Mouse (Mus musculus) intestine, embryonic 16.5 days (tissue): Measurements from ENCODE around the gene Trio. TPM values are rescaled to one million over a fixed set of nuclear protein-coding genes. Genes with fewer than 3 reads are reported as not detected.

Experiments used
- ATAC-seq: fragments of 200-750 bp; cut with Nextera tagmentation; 2 replicates; pipeline ENCODE4 v1.8.0; 2017; ENCODE audit warnings: moderate TSS enrichment, moderate library complexity
- H3K27ac ChIP-seq: fragments of 300-500 bp; sonication (generic); 2 replicates; pipeline ENCODE4 v1.5.1; 2014; ENCODE audit warnings: mild to moderate bottlenecking, low read length
- H3K27me3 ChIP-seq: fragments of 300-500 bp; sonication (generic); replicated peaks from 2 replicates; pipeline ENCODE4 v1.6.1; 2014; ENCODE audit warnings: low read length, control low read depth, mixed read lengths; ENCODE audit not compliant: control insufficient read depth, insufficient read depth
- H3K36me3 ChIP-seq: fragments of 300-500 bp; sonication (generic); 2 replicates; pipeline ENCODE4 v1.6.1; 2014; ENCODE audit warnings: low read length, control low read depth; ENCODE audit not compliant: control insufficient read depth, insufficient read depth
- H3K4me1 ChIP-seq: fragments of 300-500 bp; sonication (generic); 2 replicates; pipeline ENCODE4 v1.6.1; 2014; ENCODE audit warnings: low read length, control low read depth, mixed read lengths; ENCODE audit not compliant: control insufficient read depth, insufficient read depth
- H3K4me2 ChIP-seq: fragments of 300-500 bp; sonication (generic); 2 replicates; pipeline ENCODE4 v1.6.1; 2014; ENCODE audit warnings: low read depth, low read length, control low read depth
- H3K4me3 ChIP-seq: fragments of 300-500 bp; sonication (generic); 2 replicates; pipeline ENCODE4 v1.5.1; 2014; ENCODE audit warnings: mild to moderate bottlenecking, low read length
- H3K9ac ChIP-seq: fragments of 300-500 bp; sonication (generic); 2 replicates; pipeline ENCODE4 v1.6.1; 2014; ENCODE audit warnings: low read depth, low read length
- H3K9me3 ChIP-seq: fragments of 300-500 bp; sonication (generic); 2 replicates; pipeline ENCODE4 v1.6.1; 2016; ENCODE audit warnings: low read length, control low read depth; ENCODE audit not compliant: control insufficient read depth
- WGBS: fragments of 180-500 bp; shearing (Covaris S2); extraction: QIAGEN DNeasy Blood & Tissue Kit; methylation state at CpG from one replicate; pipeline ENCODE4 v1.1.7; 2014; 5-methylcytosine and 5-hydroxymethylcytosine counted together
- polyA plus RNA-seq: library from polyadenylated mRNA; unstranded; fragments of >200 nt; fragmentation: Nextera tagmentation; extraction: Ambion mirVana; gene quantifications from 2 replicates; pipeline ENCODE4 v1.2.1, GENCODE M21; 2015

The Trio gene
- polyA plus RNA-seq, 1 experiment from 2014 or later, result 13.4 TPM

DNA sequence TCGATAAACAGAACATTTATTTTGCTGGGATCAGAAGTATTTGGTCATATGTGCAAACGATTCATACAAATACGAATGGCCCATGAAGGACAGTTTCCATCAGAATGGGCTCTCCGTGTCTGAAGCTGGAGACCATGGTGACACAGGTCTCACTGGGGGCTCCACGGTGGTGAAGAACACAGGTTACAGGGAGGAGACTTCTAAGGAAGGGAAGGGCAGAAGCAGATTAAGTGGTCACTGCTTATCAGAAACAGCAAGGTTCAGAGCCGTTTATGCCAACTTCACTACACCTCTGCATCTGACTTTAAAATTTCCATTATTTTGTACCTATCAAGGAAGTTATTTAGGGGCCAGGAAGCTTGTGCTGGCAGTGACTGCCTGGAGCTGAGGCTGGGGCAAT lies 161.3 kb downstream of the Trio start:
- WGBS, result 90% methylated on average over 6 of the region's 6 CpGs
- Histone ChIP-seq H3K9me3 (no peaks in the 10 kb centered on the region), H3K4me3 (no peak overlapping the region), H3K27me3 (no peaks in the 10 kb centered on the region), H3K4me1 (no peaks in the 10 kb centered on the region; the same call in 1 of the 2 replicates), H3K4me2 (no peak overlapping the region), H3K9ac (no peak overlapping the region), H3K27ac (no peak overlapping the region), H3K36me3 (peaks cover 11% of the 10 kb centered on the region)
- ATAC-seq, result no peak

DNA sequence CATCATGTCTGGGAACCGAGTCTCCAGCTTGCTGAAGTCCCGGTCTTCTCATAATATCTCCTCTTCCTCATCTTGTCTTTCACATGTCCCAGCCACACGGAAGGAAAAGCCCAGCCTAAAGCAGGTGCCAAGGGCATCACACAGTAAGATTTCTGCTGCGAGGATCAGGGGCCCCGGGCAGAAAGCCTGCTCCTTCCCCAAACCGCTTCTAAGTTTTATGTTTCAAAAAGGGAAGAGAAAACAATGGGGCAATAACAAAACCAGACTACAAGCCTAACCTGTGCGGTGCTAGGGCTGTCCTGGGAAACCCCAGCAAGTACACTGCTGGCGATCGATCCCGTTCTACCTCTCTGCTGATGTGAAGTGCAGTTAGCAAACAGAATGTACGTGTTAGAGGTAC lies 162.7 kb downstream of the Trio start:
- H3K9me3 ChIP-seq, result no peaks in the 10 kb centered on the region
- H3K4me2 ChIP-seq, result no peak overlapping the region
- H3K4me3 ChIP-seq, result no peak overlapping the region
- no peak for ATAC-seq
- H3K27me3 ChIP-seq, result no peaks in the 10 kb centered on the region
- WGBS, result 85% methylated on average over 11 of the region's 11 CpGs
- peaks cover 11% of the 10 kb centered on the region for H3K36me3 ChIP-seq
- H3K9ac ChIP-seq, result no peak overlapping the region
- no peaks in the 10 kb centered on the region; the same call in 1 of the 2 replicates for H3K4me1 ChIP-seq
- H3K27ac ChIP-seq, result no peak overlapping the region

DNA sequence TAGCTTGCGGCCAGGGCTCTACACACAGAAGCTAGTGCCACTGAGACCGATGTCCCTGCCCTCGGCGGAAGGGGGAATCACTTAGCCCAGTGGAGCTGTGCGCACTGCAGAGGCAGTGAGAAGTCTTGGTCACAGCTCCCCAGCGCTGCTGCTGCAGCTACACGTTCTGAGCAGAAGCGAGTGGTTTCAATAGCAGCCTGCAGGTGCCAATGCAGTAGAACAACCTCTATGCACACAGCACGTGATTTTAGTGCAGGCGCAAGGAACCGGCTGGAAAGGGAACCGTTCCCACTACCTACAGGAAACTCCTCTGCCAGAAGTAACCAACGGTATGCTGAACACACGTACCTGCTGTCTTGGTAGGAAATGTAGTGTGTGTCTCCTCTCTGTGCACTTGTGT lies 165.2 kb downstream of the Trio start:
- Histone ChIP-seq H3K27ac (no peak overlapping the region), H3K4me2 (no peak overlapping the region), H3K9ac (no peak overlapping the region), H3K36me3 (peaks cover 11% of the 10 kb centered on the region), H3K4me1 (no peaks in the 10 kb centered on the region; the same call in 1 of the 2 replicates), H3K9me3 (no peaks in the 10 kb centered on the region), H3K27me3 (no peaks in the 10 kb centered on the region), H3K4me3 (no peak overlapping the region)
- 90% methylated on average over 14 of the region's 14 CpGs for WGBS
- ATAC-seq, result no peak

- Histone ChIP-seq H3K9ac (no peak overlapping the region), H3K9me3 (no peaks in the 10 kb centered on the region), H3K4me2 (no peak overlapping the region), H3K36me3 (peaks cover 11% of the 10 kb centered on the region), H3K27me3 (no peaks in the 10 kb centered on the region), H3K4me3 (no peak overlapping the region), H3K4me1 (no peaks in the 10 kb centered on the region; the same call in 1 of the 2 replicates), H3K27ac (no peak overlapping the region)
- 80% methylated on average over 1 of the region's 1 CpGs for WGBS
- ATAC-seq, result no peak
Measured at GRCm38 (mm10) chr15:27859590-27859989, 166.1 kb downstream of the Trio start.

DNA sequence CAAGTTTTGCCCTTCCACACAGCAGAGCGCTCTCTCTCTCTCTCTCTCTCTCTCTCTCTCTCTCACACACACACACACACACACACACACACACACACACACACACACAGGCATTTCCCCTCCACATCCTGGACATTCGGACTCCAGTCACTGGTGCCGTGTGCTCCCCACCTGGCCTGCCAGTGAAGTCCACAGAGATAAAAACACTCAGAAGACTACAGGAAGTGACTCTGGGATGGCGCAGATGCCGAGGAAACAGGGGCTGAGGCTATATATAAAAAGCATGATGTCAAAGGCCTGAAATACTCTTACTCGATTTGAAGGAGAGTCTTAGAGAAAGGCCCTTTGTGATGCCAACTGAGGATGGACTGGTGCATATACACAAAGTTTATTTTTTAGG lies 166.5 kb downstream of the Trio start:
- H3K4me2 ChIP-seq, result no peak overlapping the region
- no peaks in the 10 kb centered on the region for H3K9me3 ChIP-seq
- H3K36me3 ChIP-seq, result peaks cover 7% of the 10 kb centered on the region
- no peak for ATAC-seq
- H3K4me3 ChIP-seq, result no peak overlapping the region
- no peaks in the 10 kb centered on the region; the same call in 1 of the 2 replicates for H3K4me1 ChIP-seq
- 57% methylated on average over 6 of the region's 6 CpGs for WGBS
- H3K27me3 ChIP-seq, result no peaks in the 10 kb centered on the region
- no peak overlapping the region for H3K27ac ChIP-seq
- H3K9ac ChIP-seq, result no peak overlapping the region

- no peak overlapping the region for H3K9ac ChIP-seq
- peaks cover 7% of the 10 kb centered on the region for H3K36me3 ChIP-seq
- no peak overlapping the region for H3K27ac ChIP-seq
- WGBS, result 68% methylated on average over 7 of the region's 7 CpGs
- no peaks in the 10 kb centered on the region; the same call in 1 of the 2 replicates for H3K4me1 ChIP-seq
- no peak overlapping the region for H3K4me3 ChIP-seq
- no peak overlapping the region for H3K4me2 ChIP-seq
- peak; percentile 73 for ATAC-seq
- no peaks in the 10 kb centered on the region for H3K27me3 ChIP-seq
- no peaks in the 10 kb centered on the region for H3K9me3 ChIP-seq
Measured at GRCm38 (mm10) chr15:27858179-27858819, 167.3 kb downstream of the Trio start.

GRCm38 (mm10) chr15:27857242-27857641 lies 168.4 kb downstream of the Trio start:
- Histone ChIP-seq H3K36me3 (peaks cover 8% of the 10 kb centered on the region), H3K9ac (no peak overlapping the region), H3K4me1 (no peaks in the 10 kb centered on the region; the same call in 1 of the 2 replicates), H3K4me2 (no peak overlapping the region), H3K27me3 (no peaks in the 10 kb centered on the region), H3K9me3 (no peaks in the 10 kb centered on the region), H3K27ac (no peak overlapping the region), H3K4me3 (no peak overlapping the region)
- 85% methylated on average over 7 of the region's 7 CpGs for WGBS
- no peak for ATAC-seq

GRCm38 (mm10) chr15:27856050-27856787 lies 169.4 kb downstream of the Trio start:
- no peak for ATAC-seq

GRCm38 (mm10) chr15:27851312-27851711 lies 174.3 kb downstream of the Trio start:
- Histone ChIP-seq H3K27me3 (no peaks in the 10 kb centered on the region), H3K4me2 (no peak overlapping the region), H3K9me3 (no peaks in the 10 kb centered on the region), H3K9ac (no peak overlapping the region), H3K36me3 (peaks cover 14% of the 10 kb centered on the region), H3K4me3 (no peak overlapping the region), H3K27ac (no peak overlapping the region), H3K4me1 (no peaks in the 10 kb centered on the region)
- 79% methylated on average over 6 of the region's 6 CpGs for whole genome bisulfite sequencing
- ATAC-seq, result no peak

More at GRCm38 (mm10) chr15:27856050-27856787, 169.4 kb downstream of the Trio start:
- no peak overlapping the region for H3K4me2 ChIP-seq
- no peaks in the 10 kb centered on the region for H3K27me3 ChIP-seq
- H3K4me3 ChIP-seq, result no peak overlapping the region
- peaks cover 10% of the 10 kb centered on the region for H3K36me3 ChIP-seq
- WGBS, result 54% methylated on average over 29 of the region's 29 CpGs
- no peaks in the 10 kb centered on the region; the same call in 1 of the 2 replicates for H3K4me1 ChIP-seq
- no peaks in the 10 kb centered on the region for H3K9me3 ChIP-seq
- H3K27ac ChIP-seq, result no peak overlapping the region
- H3K9ac ChIP-seq, result no peak overlapping the region
